Mouse (Mus musculus) megakaryocyte, embryonic 14.5 days (primary cell): ENCODE data around the gene St8sia4. TPM values are rescaled to one million over a fixed set of nuclear protein-coding genes. Genes with fewer than 3 reads are reported as not detected.
"Not testable (repeated sequence)": the region's sequence is repeated elsewhere in the genome, so short reads cannot be mapped to it uniquely, and the experiment has no call there.

Experiments
- H3K27me3 ChIP-seq: replicated peaks from 2 replicates; pipeline ENCODE3; 2012; ENCODE audit warnings: inconsistent platforms
- H3K36me3 ChIP-seq: replicated peaks from 2 replicates; pipeline ENCODE3; 2012; ENCODE audit warnings: low read length, inconsistent platforms, mixed read lengths
- H3K4me1 ChIP-seq: 2 replicates; pipeline ENCODE4 v1.6.1; 2012; ENCODE audit warnings: inconsistent platforms
- H3K4me3 ChIP-seq: replicated peaks from 2 replicates; pipeline ENCODE3; 2012; ENCODE audit warnings: moderate library complexity, mild to moderate bottlenecking, inconsistent platforms
- H3K9me3 ChIP-seq: 2 replicates; pipeline ENCODE4 v1.6.1; 2012; ENCODE audit warnings: inconsistent platforms
- FLI1 ChIP-seq: IDR thresholded peaks from 2 replicates; pipeline ENCODE4 v1.6.1; 2012; ENCODE audit warnings: low read length, inconsistent platforms, mixed read lengths
- GATA1 ChIP-seq: IDR thresholded peaks from 3 replicates; pipeline ENCODE4 v1.6.1; 2012; ENCODE audit warnings: mixed read lengths, low read length, inconsistent platforms, borderline replicate concordance
- polyA plus RNA-seq: library from polyadenylated mRNA; stranded (reverse); fragments of >175 nt; gene quantifications from 2 replicates; pipeline ENCODE4 v1.2.3, GENCODE M21; 2012; ENCODE audit warnings: low replicate concordance; ENCODE audit not compliant: insufficient read depth

The St8sia4 gene
- polyA plus RNA-seq, 1 experiment: 0.86 TPM

- Histone ChIP-seq H3K9me3 (no peaks in the 10 kb centered on the region), H3K4me3 (no peak overlapping the region), H3K27me3 (no peaks in the 10 kb centered on the region), H3K36me3 (no peaks in the 10 kb centered on the region), H3K4me1 (peaks cover 7% of the 10 kb centered on the region; the same call in 1 of the 2 replicates)
- TF ChIP-seq FLI1 (no peak), GATA1 (no peak)
These were observed 70.5 kb downstream of the St8sia4 start for GRCm38 (mm10) chr1:95596825-95597224.

GRCm38 (mm10) chr1:95591101-95591500, 76.3 kb downstream of the St8sia4 start:
- Histone ChIP-seq H3K36me3 (no peaks in the 10 kb centered on the region), H3K27me3 (no peaks in the 10 kb centered on the region), H3K9me3 (no peaks in the 10 kb centered on the region), H3K4me1 (peaks cover 21% of the 10 kb centered on the region; the same call in 1 of the 2 replicates), H3K4me3 (no peak overlapping the region)
- TF ChIP-seq GATA1: no peak
- TF ChIP-seq FLI1: no peak

GRCm38 (mm10) chr1:95590108-95590507, 77.3 kb downstream of the St8sia4 start:
- Histone ChIP-seq H3K4me3 (no peak overlapping the region), H3K9me3 (no peaks in the 10 kb centered on the region), H3K4me1 (peaks cover 21% of the 10 kb centered on the region; the same call in 1 of the 2 replicates), H3K36me3 (no peaks in the 10 kb centered on the region), H3K27me3 (no peaks in the 10 kb centered on the region)
- TF ChIP-seq GATA1: no peak
- no peak for TF ChIP-seq FLI1

- Histone ChIP-seq H3K27me3 (no peaks in the 10 kb centered on the region), H3K4me1 (peaks cover 21% of the 10 kb centered on the region; the same call in 1 of the 2 replicates), H3K4me3 (no peak overlapping the region), H3K36me3 (no peaks in the 10 kb centered on the region), H3K9me3 (no peaks in the 10 kb centered on the region)
- TF ChIP-seq FLI1 (no peak), GATA1 (no peak)
These were observed 77.9 kb downstream of the St8sia4 start for GRCm38 (mm10) chr1:95589471-95589870.

- H3K4me1 ChIP-seq: peaks cover 9% of the 10 kb centered on the region; the same call in 1 of the 2 replicates
- TF ChIP-seq FLI1 (no peak), GATA1 (no peak)
- no peak overlapping the region for H3K4me3 ChIP-seq
- H3K27me3 ChIP-seq: no peaks in the 10 kb centered on the region
- no peaks in the 10 kb centered on the region for H3K36me3 ChIP-seq
- no peaks in the 10 kb centered on the region for H3K9me3 ChIP-seq
These were observed 84.1 kb downstream of the St8sia4 start for GRCm38 (mm10) chr1:95583310-95583709.

- no peaks in the 10 kb centered on the region for H3K27me3 ChIP-seq
- no peaks in the 10 kb centered on the region for H3K9me3 ChIP-seq
- H3K4me3 ChIP-seq: no peak overlapping the region
- peaks cover 7% of the 10 kb centered on the region; the same call in 1 of the 2 replicates for H3K4me1 ChIP-seq
- TF ChIP-seq FLI1 (no peak), GATA1 (no peak)
- no peaks in the 10 kb centered on the region for H3K36me3 ChIP-seq
These were observed 85.1 kb downstream of the St8sia4 start for GRCm38 (mm10) chr1:95582264-95582663.

- Histone ChIP-seq H3K9me3 (no peaks in the 10 kb centered on the region), H3K4me3 (peak overlapping the region; percentile 75)
These were observed 94.5 kb downstream of the St8sia4 start for GRCm38 (mm10) chr1:95572619-95573540.

GRCm38 (mm10) chr1:95571106-95571505, 96.3 kb downstream of the St8sia4 start:
- no peaks in the 10 kb centered on the region for H3K9me3 ChIP-seq
- no peak for TF ChIP-seq FLI1
- H3K27me3 ChIP-seq: no peaks in the 10 kb centered on the region
- H3K4me1 ChIP-seq: peaks cover 13% of the 10 kb centered on the region
- H3K36me3 ChIP-seq: no peaks in the 10 kb centered on the region
- no peak overlapping the region for H3K4me3 ChIP-seq

More at GRCm38 (mm10) chr1:95572619-95573540, 94.5 kb downstream of the St8sia4 start:
- Histone ChIP-seq H3K36me3 (no peaks in the 10 kb centered on the region), H3K4me1 (peaks cover 10% of the 10 kb centered on the region), H3K27me3 (no peaks in the 10 kb centered on the region)
- TF ChIP-seq FLI1: no peak
- TF ChIP-seq GATA1: no peak

- not testable (repeated sequence) for H3K27me3 ChIP-seq, H3K4me1 ChIP-seq, H3K9me3 ChIP-seq, H3K4me3 ChIP-seq, H3K36me3 ChIP-seq
These were observed 112.8 kb downstream of the St8sia4 start for GRCm38 (mm10) chr1:95554556-95554955.

- Histone ChIP-seq H3K4me1 (no peaks in the 10 kb centered on the region), H3K36me3 (no peaks in the 10 kb centered on the region), H3K4me3 (no peak overlapping the region), H3K9me3 (no peaks in the 10 kb centered on the region), H3K27me3 (no peaks in the 10 kb centered on the region)
- TF ChIP-seq GATA1: no peak
- no peak for TF ChIP-seq FLI1
These were observed 125.9 kb downstream of the St8sia4 start for GRCm38 (mm10) chr1:95541460-95541859.
